Mouse (Mus musculus) testis, adult 2 months (tissue): ENCODE data around the gene Szt2. TPM values are rescaled to one million over a fixed set of nuclear protein-coding genes. Genes with fewer than 3 reads are reported as not detected.

Source experiments
- H3K27ac ChIP-seq: fragments of 200-500 bp; 2 replicates; pipeline ENCODE4 v1.5.1; 2012; ENCODE audit warnings: low read depth, low read length; ENCODE audit not compliant: control insufficient read depth, insufficient read depth
- H3K27me3 ChIP-seq: fragments of 200-500 bp; 2 replicates; pipeline ENCODE4 v1.6.1; 2012; ENCODE audit warnings: mild to moderate bottlenecking, low read length, moderate library complexity; ENCODE audit not compliant: control insufficient read depth, insufficient read depth
- H3K36me3 ChIP-seq: fragments of 200-500 bp; 2 replicates; pipeline ENCODE4 v1.6.1; 2012; ENCODE audit warnings: mild to moderate bottlenecking, low read length; ENCODE audit not compliant: control insufficient read depth, insufficient read depth
- H3K4me1 ChIP-seq: fragments of 200-500 bp; 2 replicates; pipeline ENCODE4 v1.6.1; 2012; ENCODE audit warnings: low read length; ENCODE audit not compliant: control insufficient read depth, insufficient read depth
- H3K4me3 ChIP-seq: fragments of 200-500 bp; 2 replicates; pipeline ENCODE4 v1.5.1; 2012; ENCODE audit warnings: low read depth, mild to moderate bottlenecking, low read length, moderate library complexity, mixed read lengths; ENCODE audit not compliant: control insufficient read depth
- CTCF ChIP-seq: fragments of 200-500 bp; IDR thresholded peaks from 2 replicates; pipeline ENCODE4 v1.5.1; 2012; ENCODE audit warnings: low read depth, mild to moderate bottlenecking, inconsistent platforms, low read length, moderate library complexity; ENCODE audit not compliant: control insufficient read depth, insufficient read depth, insufficient replicate concordance
- POLR2A ChIP-seq: fragments of 200-500 bp; IDR thresholded peaks from 2 replicates; pipeline ENCODE4 v1.6.1; 2012; ENCODE audit warnings: low read depth, mild to moderate bottlenecking, inconsistent platforms, low read length, moderate library complexity; ENCODE audit not compliant: control insufficient read depth
- polyA plus RNA-seq: library from polyadenylated mRNA; depleted of rRNA; stranded (reverse); fragments of >200 nt; gene quantifications from 2 replicates; pipeline ENCODE4 v1.2.3, GENCODE M21; 2012

The Szt2 gene
- polyA plus RNA-seq, 1 experiment = 14.2 TPM

DNA sequence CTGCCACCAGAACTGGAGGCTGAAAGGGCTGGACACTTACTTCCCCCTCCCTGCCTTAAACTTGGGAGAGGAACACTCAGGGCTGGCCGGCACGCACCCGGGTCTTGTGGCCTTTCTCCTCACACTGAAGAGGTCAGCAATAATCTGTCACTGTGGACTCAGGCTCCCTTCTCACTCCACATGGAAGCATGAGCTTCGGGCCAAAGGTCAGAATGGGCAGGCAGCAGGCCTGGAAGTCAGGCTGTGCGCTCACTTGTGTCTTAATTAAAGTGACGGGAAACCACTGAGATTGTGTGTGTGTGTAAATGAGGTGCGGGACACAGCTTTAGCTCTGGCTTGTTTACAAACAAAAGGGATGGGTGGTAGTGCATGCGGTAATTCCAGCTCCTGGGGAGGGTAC, 23.3 kb upstream of the Szt2 start:
- H3K36me3 ChIP-seq = no peaks in the 10 kb centered on the region; the same call in none of the 2 replicates
- no peak overlapping the region for H3K27ac ChIP-seq
- TF ChIP-seq CTCF (no peak), POLR2A (no peak; the same call in 1 of the 2 replicates)
- H3K4me3 ChIP-seq = no peak overlapping the region
- no peaks in the 10 kb centered on the region for H3K27me3 ChIP-seq
- H3K4me1 ChIP-seq = peaks cover 19% of the 10 kb centered on the region

- TF ChIP-seq POLR2A (no peak), CTCF (no peak)
- Histone ChIP-seq H3K36me3 (peaks cover 1% of the 10 kb centered on the region), H3K27ac (no peak overlapping the region), H3K4me3 (no peak overlapping the region), H3K27me3 (no peaks in the 10 kb centered on the region), H3K4me1 (peaks cover 17% of the 10 kb centered on the region)
These were observed 20.3 kb upstream of the Szt2 start for GRCm38 (mm10) chr4:118429215-118429895.

DNA sequence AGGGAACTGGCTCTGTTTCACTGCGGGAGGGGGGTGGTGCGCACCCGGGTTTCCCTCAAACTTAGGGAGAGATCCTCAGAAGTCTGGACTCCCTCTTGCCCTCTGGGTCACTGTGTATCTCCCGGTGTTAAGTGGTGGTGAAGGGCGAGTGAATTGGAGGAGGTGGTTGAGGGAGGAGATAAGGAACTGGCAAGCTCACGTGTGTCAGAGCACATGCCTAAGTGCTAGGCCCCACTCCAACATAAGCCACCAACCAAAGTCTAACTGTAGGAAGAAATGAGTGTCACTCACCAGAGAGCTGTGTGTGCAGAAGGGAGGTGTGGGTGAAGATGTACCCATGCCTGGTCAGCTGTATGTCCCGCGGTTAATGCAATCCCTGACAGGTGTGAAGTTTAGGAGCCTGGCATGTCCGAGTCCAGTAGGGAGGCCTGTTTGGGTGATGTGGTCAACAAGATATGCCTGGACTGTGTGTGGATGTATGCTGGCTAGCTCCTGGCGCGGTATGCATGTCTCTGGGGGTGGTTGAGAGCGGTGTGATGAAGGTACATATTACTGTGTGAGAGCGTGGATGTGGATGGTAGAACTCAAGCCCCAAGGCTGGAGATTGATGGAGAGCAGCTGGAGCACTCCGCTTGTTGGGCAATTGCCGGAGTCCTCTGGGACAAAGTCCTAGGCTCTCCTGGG, 19.6 kb upstream of the Szt2 start:
- H3K27ac ChIP-seq = no peak overlapping the region; the same call in 1 of the 2 replicates
- TF ChIP-seq CTCF (no peak), POLR2A (no peak)
- H3K27me3 ChIP-seq = no peaks in the 10 kb centered on the region
- H3K36me3 ChIP-seq = peaks cover 1% of the 10 kb centered on the region
- H3K4me1 ChIP-seq = peaks cover 17% of the 10 kb centered on the region
- peak overlapping the region; percentile 63 for H3K4me3 ChIP-seq

DNA sequence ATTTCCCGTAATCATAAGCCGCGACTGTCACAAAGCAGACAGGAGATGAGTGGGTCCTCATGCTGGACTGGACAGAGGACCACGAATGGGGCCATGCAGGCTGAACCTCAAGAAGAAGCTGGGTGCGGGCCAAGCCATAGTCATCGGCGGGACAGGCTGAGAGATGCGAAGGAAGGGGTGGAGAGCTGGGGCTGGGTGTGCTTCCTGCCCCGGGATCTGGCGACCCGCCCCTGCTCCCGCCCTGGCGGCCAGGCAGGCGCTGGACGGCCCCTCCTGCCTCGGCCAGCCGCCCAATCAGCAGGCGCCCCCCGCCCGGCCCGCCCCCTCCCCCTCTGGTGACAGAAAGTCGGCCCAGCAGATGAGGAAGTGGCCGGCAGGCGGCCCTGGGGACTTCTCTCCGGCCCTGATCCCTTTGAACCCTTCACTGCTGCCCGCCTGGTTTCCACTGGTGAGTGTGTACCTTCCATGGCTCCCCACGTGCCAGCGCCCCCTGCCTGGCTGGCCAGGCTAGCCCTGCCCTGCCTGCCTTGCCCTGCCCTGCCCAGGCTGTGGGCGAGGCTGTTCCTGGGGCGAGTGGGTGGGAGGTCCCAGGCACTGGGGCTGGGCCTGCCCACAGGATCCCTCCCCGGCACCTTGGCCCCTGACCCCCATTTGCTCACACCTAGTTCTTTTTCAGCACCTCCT, 18.8 kb upstream of the Szt2 start, which contains the start of gene Elovl1:
TSS of gene Elovl1 (plus strand) at position 326 of the 684 bp plus-strand sequence.
- Histone ChIP-seq H3K27ac (peak within 1 kb of the TSS; percentile 15), H3K27me3 (no peaks in the 10 kb centered on the region), H3K4me3 (peak within 1 kb of the TSS; percentile 63), H3K4me1 (peaks cover 17% of the 10 kb centered on the region), H3K36me3 (peaks cover 1% of the 10 kb centered on the region)
- TF ChIP-seq CTCF (0 out of 2 replicates have a peak, but pooled peaks have one; percentile 19), POLR2A (no peak)

- H3K4me3 ChIP-seq = peak overlapping the region; percentile 56
- H3K36me3 ChIP-seq = peaks cover 1% of the 10 kb centered on the region
- H3K27ac ChIP-seq = peak overlapping the region; percentile 15; the same call in 1 of the 2 replicates
- no peaks in the 10 kb centered on the region for H3K27me3 ChIP-seq
- TF ChIP-seq POLR2A (no peak), CTCF (no peak)
- peaks cover 17% of the 10 kb centered on the region for H3K4me1 ChIP-seq
These were observed 18.3 kb upstream of the Szt2 start for GRCm38 (mm10) chr4:118427415-118427767.

GRCm38 (mm10) chr4:118425374-118425773, 16.3 kb upstream of the Szt2 start:
- H3K4me3 ChIP-seq = no peak overlapping the region
- no peak overlapping the region for H3K27ac ChIP-seq
- TF ChIP-seq POLR2A (no peak), CTCF (no peak)
- H3K36me3 ChIP-seq = 0 out of 2 replicates have a peak, but pooled peaks cover 1% of the 10 kb centered on the region
- H3K27me3 ChIP-seq = no peaks in the 10 kb centered on the region
- peaks cover 18% of the 10 kb centered on the region for H3K4me1 ChIP-seq
